Mouse (Mus musculus): ENCODE measurements around the gene Tgm2. TPM values are rescaled to one million over a fixed set of nuclear protein-coding genes. Genes with fewer than 3 reads are reported as not detected.

Gene Tgm2
- total RNA-seq, 2 experiments from 2014 or later: 10.7 to 10.8 TPM

GRCm38 (mm10) chr2:158141690-158142440, 4.4 kb downstream of the Tgm2 start:
- DNase-seq (ENCODE audit: low spot score in 2 of 2): no peak

- no peak for DNase-seq (ENCODE audit: low spot score in 2 of 2)
Observed at GRCm38 (mm10) chr2:158141271-158141670, 5.0 kb downstream of the Tgm2 start.

GRCm38 (mm10) chr2:158140664-158141063, 5.6 kb downstream of the Tgm2 start:
- DNase-seq (ENCODE audit: low spot score in 2 of 2): no peak

- DNase-seq (ENCODE audit: low spot score in 2 of 2): peak; percentile 7 to 41
Observed at GRCm38 (mm10) chr2:158139628-158140027, 6.6 kb downstream of the Tgm2 start.

- DNase-seq (ENCODE audit: low spot score in 2 of 2): no peak
Observed at GRCm38 (mm10) chr2:158138778-158139177, 7.5 kb downstream of the Tgm2 start.

GRCm38 (mm10) chr2:158137771-158138170, 8.5 kb downstream of the Tgm2 start:
- no peak for DNase-seq (ENCODE audit: low spot score in 2 of 2)

GRCm38 (mm10) chr2:158136205-158136604, 10.0 kb downstream of the Tgm2 start:
- DNase-seq (ENCODE audit: low spot score in 2 of 2): no peak

GRCm38 (mm10) chr2:158133050-158133449, 13.2 kb downstream of the Tgm2 start:
- DNase-seq (ENCODE audit: low spot score in 2 of 2): no peak

GRCm38 (mm10) chr2:158132320-158132719, 13.9 kb downstream of the Tgm2 start:
- no peak for DNase-seq (ENCODE audit: low spot score in 2 of 2)

GRCm38 (mm10) chr2:158131197-158131835, 14.9 kb downstream of the Tgm2 start:
- DNase-seq (ENCODE audit: low spot score in 2 of 2): no peak

GRCm38 (mm10) chr2:158130391-158130986, 15.7 kb downstream of the Tgm2 start:
- DNase-seq (ENCODE audit: low spot score in 2 of 2): no peak

GRCm38 (mm10) chr2:158129291-158130002, 16.8 kb downstream of the Tgm2 start:
- DNase-seq (ENCODE audit: low spot score in 2 of 2): no peak

- DNase-seq (ENCODE audit: low spot score in 2 of 2): no peak
Observed at GRCm38 (mm10) chr2:158128461-158129130, 17.6 kb downstream of the Tgm2 start.

GRCm38 (mm10) chr2:158127872-158128271, 18.4 kb downstream of the Tgm2 start:
- DNase-seq (ENCODE audit: low spot score in 2 of 2): no peak

GRCm38 (mm10) chr2:158127245-158127644, 19.0 kb downstream of the Tgm2 start:
- DNase-seq (ENCODE audit: low spot score in 2 of 2): no peak

GRCm38 (mm10) chr2:158122814-158123213, 23.4 kb downstream of the Tgm2 start:
- no peak for DNase-seq (ENCODE audit: low spot score in 2 of 2)

- peak in 1 of 2 experiments; percentile 9 for DNase-seq (ENCODE audit: low spot score in 2 of 2)
Observed at GRCm38 (mm10) chr2:158121645-158122326, 24.4 kb downstream of the Tgm2 start.

GRCm38 (mm10) chr2:158120868-158121267, 25.4 kb downstream of the Tgm2 start:
- no peak for DNase-seq (ENCODE audit: low spot score in 2 of 2)

- DNase-seq (ENCODE audit: low spot score in 2 of 2): no peak
Observed at GRCm38 (mm10) chr2:158120211-158120610, 26.0 kb downstream of the Tgm2 start.

GRCm38 (mm10) chr2:158119145-158119544, 27.1 kb downstream of the Tgm2 start:
- no peak for DNase-seq (ENCODE audit: low spot score in 2 of 2)

All from left cerebral cortex, adult 18-20 months (tissue).